Mouse (Mus musculus): Measurements from ENCODE around the gene Gm7168.
"Not testable (repeated sequence)": the region's sequence is repeated elsewhere in the genome, so short reads cannot be mapped to it uniquely, and the experiment has no call there.

Gene Gm7168

DNA sequence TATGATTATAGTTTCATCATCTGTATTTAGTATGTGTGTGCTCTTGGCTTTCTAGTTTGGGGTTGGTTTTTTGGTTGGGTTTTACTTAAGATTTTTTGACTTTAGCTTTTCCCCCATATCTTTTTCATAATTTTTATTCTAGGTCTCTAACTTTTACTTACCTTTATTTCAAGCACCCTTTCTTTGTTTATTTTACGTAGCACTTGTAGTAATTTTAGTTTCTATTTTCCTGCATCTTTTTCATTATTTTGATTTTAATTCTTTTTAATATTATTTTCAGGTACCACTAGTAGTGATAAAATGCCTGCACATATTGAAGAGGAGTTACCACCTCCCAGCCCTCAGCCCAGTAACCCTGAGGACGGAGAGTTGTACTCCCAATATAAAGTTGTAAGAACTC, at the start of gene Gm7168:
TSS of gene Gm7168 (plus strand) at position 301 of the 400 bp plus-strand sequence.
- H3K36me3 ChIP-seq (ENCODE audit: insufficient read depth, low read length); H3K27me3 ChIP-seq (ENCODE audit: insufficient read depth, low read length); H3K4me3 ChIP-seq (replicated peaks; ENCODE audit: low read length); H3K4me1 ChIP-seq (replicated peaks; ENCODE audit: low read depth, low read length); H3K9me3 ChIP-seq (ENCODE audit: low read length): not testable (repeated sequence)

DNA sequence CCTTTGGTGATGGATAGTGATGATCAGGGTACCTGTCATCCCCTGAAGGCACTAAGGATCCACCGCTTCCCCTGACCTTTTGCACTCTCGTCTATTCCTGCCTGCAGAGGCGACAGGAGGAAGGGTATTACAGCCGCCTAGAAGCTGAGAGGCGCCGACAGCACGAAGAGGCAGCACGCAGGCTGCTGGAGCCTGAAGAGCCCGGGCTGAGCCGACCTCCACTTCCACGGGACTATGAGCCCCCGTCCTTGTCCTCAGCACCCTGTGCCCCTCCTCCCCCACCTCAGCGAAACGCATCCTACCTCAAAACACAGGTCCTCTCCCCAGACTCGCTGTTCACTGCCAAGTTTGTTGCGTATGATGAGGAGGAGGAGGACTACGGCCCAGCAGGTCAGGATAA, 49.3 kb upstream of the Gm7168 start:
- no peak overlapping the region for H3K4me3 ChIP-seq (replicated peaks; ENCODE audit: low read length)
- H3K9me3 ChIP-seq (ENCODE audit: low read length): no peaks in the 10 kb centered on the region
- peaks cover 10% of the 10 kb centered on the region for H3K4me1 ChIP-seq (replicated peaks; ENCODE audit: low read depth, low read length)
- H3K36me3 ChIP-seq (ENCODE audit: insufficient read depth, low read length): peaks cover 82% of the 10 kb centered on the region
- TF ChIP-seq NANOG (IDR thresholded peaks at IDR 0.05; ENCODE audit: borderline replicate concordance, low read length) (no peak), POU5F1 (IDR thresholded peaks at IDR 0.05; ENCODE audit: borderline replicate concordance, low read length) (no peak), CTCF (conservative IDR thresholded peaks at IDR 0.05; ENCODE audit: low read length) (no peak)
- no peaks in the 10 kb centered on the region for H3K27me3 ChIP-seq (ENCODE audit: insufficient read depth, low read length)

- Histone ChIP-seq H3K4me3 (replicated peaks; ENCODE audit: low read length) (no peak overlapping the region), H3K9me3 (ENCODE audit: low read length) (no peaks in the 10 kb centered on the region), H3K4me1 (replicated peaks; ENCODE audit: low read depth, low read length) (peaks cover 10% of the 10 kb centered on the region), H3K27me3 (ENCODE audit: insufficient read depth, low read length) (no peaks in the 10 kb centered on the region), H3K36me3 (ENCODE audit: insufficient read depth, low read length) (peaks cover 83% of the 10 kb centered on the region)
- TF ChIP-seq CTCF (conservative IDR thresholded peaks at IDR 0.05; ENCODE audit: low read length) (no peak), NANOG (IDR thresholded peaks at IDR 0.05; ENCODE audit: borderline replicate concordance, low read length) (no peak), POU5F1 (IDR thresholded peaks at IDR 0.05; ENCODE audit: borderline replicate concordance, low read length) (no peak)
Measured at GRCm38 (mm10) chr17:13899241-13899640, 48.9 kb upstream of the Gm7168 start.

GRCm38 (mm10) chr17:13903793-13904192, 44.4 kb upstream of the Gm7168 start:
- Histone ChIP-seq H3K36me3 (ENCODE audit: insufficient read depth, low read length) (peaks cover 77% of the 10 kb centered on the region), H3K9me3 (ENCODE audit: low read length) (no peaks in the 10 kb centered on the region), H3K27me3 (ENCODE audit: insufficient read depth, low read length) (no peaks in the 10 kb centered on the region), H3K4me3 (replicated peaks; ENCODE audit: low read length) (no peak overlapping the region), H3K4me1 (replicated peaks; ENCODE audit: low read depth, low read length) (peaks cover 11% of the 10 kb centered on the region)
- TF ChIP-seq CTCF (conservative IDR thresholded peaks at IDR 0.05; ENCODE audit: low read length): no peak
- no peak for TF ChIP-seq POU5F1 (IDR thresholded peaks at IDR 0.05; ENCODE audit: borderline replicate concordance, low read length)
- TF ChIP-seq NANOG (IDR thresholded peaks at IDR 0.05; ENCODE audit: borderline replicate concordance, low read length): no peak

DNA sequence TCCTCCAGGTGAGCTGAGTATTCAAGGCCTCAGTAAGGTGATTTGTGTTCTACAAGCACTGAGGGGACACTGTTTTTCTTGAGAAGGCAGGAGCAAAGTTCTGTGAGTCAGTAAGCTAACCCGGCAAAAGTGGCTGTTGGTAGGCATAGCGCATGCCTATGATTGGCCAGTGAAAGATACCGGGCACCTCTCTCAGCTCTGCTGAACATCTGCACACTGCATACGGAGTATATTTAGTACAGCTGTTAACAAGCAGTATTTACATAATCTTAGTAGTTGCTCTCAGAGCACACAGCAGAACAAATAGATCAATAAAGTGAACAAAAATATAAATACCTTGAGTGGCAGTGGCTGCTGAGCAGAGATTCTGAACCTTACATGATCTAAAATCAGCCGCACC, 41.1 kb upstream of the Gm7168 start:
- Histone ChIP-seq H3K36me3 (ENCODE audit: insufficient read depth, low read length) (peaks cover 49% of the 10 kb centered on the region), H3K9me3 (ENCODE audit: low read length) (no peaks in the 10 kb centered on the region), H3K27me3 (ENCODE audit: insufficient read depth, low read length) (no peaks in the 10 kb centered on the region), H3K4me3 (replicated peaks; ENCODE audit: low read length) (no peak overlapping the region), H3K4me1 (replicated peaks; ENCODE audit: low read depth, low read length) (peaks cover 5% of the 10 kb centered on the region)
- TF ChIP-seq POU5F1 (IDR thresholded peaks at IDR 0.05; ENCODE audit: borderline replicate concordance, low read length) (no peak), CTCF (conservative IDR thresholded peaks at IDR 0.05; ENCODE audit: low read length) (no peak), NANOG (IDR thresholded peaks at IDR 0.05; ENCODE audit: borderline replicate concordance, low read length) (no peak)

- H3K27me3 ChIP-seq (ENCODE audit: insufficient read depth, low read length): no peaks in the 10 kb centered on the region
- no peak overlapping the region for H3K4me3 ChIP-seq (replicated peaks; ENCODE audit: low read length)
- H3K36me3 ChIP-seq (ENCODE audit: insufficient read depth, low read length): peaks cover 45% of the 10 kb centered on the region
- no peaks in the 10 kb centered on the region for H3K9me3 ChIP-seq (ENCODE audit: low read length)
- TF ChIP-seq NANOG (IDR thresholded peaks at IDR 0.05; ENCODE audit: borderline replicate concordance, low read length) (no peak), CTCF (conservative IDR thresholded peaks at IDR 0.05; ENCODE audit: low read length) (no peak), POU5F1 (IDR thresholded peaks at IDR 0.05; ENCODE audit: borderline replicate concordance, low read length) (no peak)
- H3K4me1 ChIP-seq (replicated peaks; ENCODE audit: low read depth, low read length): peaks cover 5% of the 10 kb centered on the region
Measured at GRCm38 (mm10) chr17:13907681-13908080, 40.5 kb upstream of the Gm7168 start.

DNA sequence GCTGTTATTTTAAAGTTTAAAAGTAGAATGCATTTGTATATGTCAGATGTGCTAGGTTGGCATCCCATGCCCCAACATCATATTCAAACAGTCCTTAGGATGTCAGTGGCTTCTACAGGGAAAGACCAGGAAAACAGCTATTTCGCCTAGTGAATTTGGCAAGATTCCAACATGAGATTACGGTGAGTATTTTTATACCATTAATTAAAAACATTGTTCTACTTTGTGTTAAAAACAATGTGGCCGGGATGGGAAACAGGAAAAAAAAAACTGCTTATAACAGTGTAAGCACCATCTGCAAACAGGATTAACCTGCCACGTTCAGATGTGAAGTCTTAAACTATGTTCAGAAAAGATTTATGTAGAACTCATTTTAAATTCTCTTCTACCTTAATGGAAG, 34.2 kb upstream of the Gm7168 start:
- TF ChIP-seq CTCF (conservative IDR thresholded peaks at IDR 0.05; ENCODE audit: low read length) (no peak), POU5F1 (IDR thresholded peaks at IDR 0.05; ENCODE audit: borderline replicate concordance, low read length) (no peak), NANOG (IDR thresholded peaks at IDR 0.05; ENCODE audit: borderline replicate concordance, low read length) (no peak)
- Histone ChIP-seq H3K4me3 (replicated peaks; ENCODE audit: low read length) (no peak overlapping the region), H3K27me3 (ENCODE audit: insufficient read depth, low read length) (no peaks in the 10 kb centered on the region), H3K36me3 (ENCODE audit: insufficient read depth, low read length) (no peaks in the 10 kb centered on the region), H3K4me1 (replicated peaks; ENCODE audit: low read depth, low read length) (no peaks in the 10 kb centered on the region), H3K9me3 (ENCODE audit: low read length) (no peaks in the 10 kb centered on the region)

DNA sequence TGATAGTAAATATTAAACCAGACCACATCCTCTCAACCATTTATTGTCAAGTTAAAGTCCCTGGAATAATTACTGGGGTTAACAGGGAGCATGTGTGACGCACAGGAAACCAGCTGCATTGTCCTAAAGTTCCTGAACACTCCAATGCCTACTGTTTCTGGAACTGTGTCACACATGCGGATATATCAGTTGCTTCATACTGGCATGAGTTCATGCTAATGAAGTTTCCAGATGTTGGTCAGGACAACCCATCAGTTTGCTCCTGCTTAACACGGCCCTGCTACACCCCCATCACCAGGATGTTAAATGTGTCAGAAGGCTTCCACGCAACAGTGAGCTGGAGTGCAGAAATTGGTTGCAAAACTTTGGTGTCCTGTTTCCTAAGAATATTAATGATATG, 33.6 kb upstream of the Gm7168 start:
- Histone ChIP-seq H3K9me3 (ENCODE audit: low read length) (no peaks in the 10 kb centered on the region), H3K4me3 (replicated peaks; ENCODE audit: low read length) (no peak overlapping the region), H3K4me1 (replicated peaks; ENCODE audit: low read depth, low read length) (no peaks in the 10 kb centered on the region), H3K27me3 (ENCODE audit: insufficient read depth, low read length) (no peaks in the 10 kb centered on the region), H3K36me3 (ENCODE audit: insufficient read depth, low read length) (no peaks in the 10 kb centered on the region)
- no peak for TF ChIP-seq CTCF (conservative IDR thresholded peaks at IDR 0.05; ENCODE audit: low read length)
- TF ChIP-seq NANOG (IDR thresholded peaks at IDR 0.05; ENCODE audit: borderline replicate concordance, low read length): no peak
- TF ChIP-seq POU5F1 (IDR thresholded peaks at IDR 0.05; ENCODE audit: borderline replicate concordance, low read length): no peak

- Histone ChIP-seq H3K36me3 (ENCODE audit: insufficient read depth, low read length) (no peaks in the 10 kb centered on the region), H3K9me3 (ENCODE audit: low read length) (no peaks in the 10 kb centered on the region), H3K27me3 (ENCODE audit: insufficient read depth, low read length) (no peaks in the 10 kb centered on the region), H3K4me1 (replicated peaks; ENCODE audit: low read depth, low read length) (0 out of 2 replicates have a peak, but pooled peaks cover 5% of the 10 kb centered on the region), H3K4me3 (replicated peaks; ENCODE audit: low read length) (no peak overlapping the region)
- TF ChIP-seq POU5F1 (IDR thresholded peaks at IDR 0.05; ENCODE audit: borderline replicate concordance, low read length): no peak
- no peak for TF ChIP-seq NANOG (IDR thresholded peaks at IDR 0.05; ENCODE audit: borderline replicate concordance, low read length)
- no peak for TF ChIP-seq CTCF (conservative IDR thresholded peaks at IDR 0.05; ENCODE audit: low read length)
Measured at GRCm38 (mm10) chr17:13920771-13921170, 27.4 kb upstream of the Gm7168 start.
